Mouse (Mus musculus) liver, postnatal 0 days (tissue): ENCODE measurements at regions not wholly inside any gene's neighbourhood (a gene's known extent, or its start where the extent isn't known, plus 50 kb on each side); places are given as distances from the start of the nearest gene placed in this dataset.

ENCODE experiments used
- CTCF ChIP-seq: sonication (generic); IDR thresholded peaks from 2 replicates; pipeline ENCODE4 v1.5.1; 2016; ENCODE audit warnings: antibody characterized with exemption, low read depth
- EP300 ChIP-seq: IDR thresholded peaks from 2 replicates; pipeline ENCODE4 v1.6.1; 2016; ENCODE audit warnings: antibody characterized with exemption, low read depth, mild to moderate bottlenecking

GRCm38 (mm10) chr5:118407451-118407850, 153.0 kb upstream of the Med13l start:
- TF ChIP-seq EP300 (no peak), CTCF (no peak)
